Mouse (Mus musculus) heart, adult 8-10 months (tissue): ENCODE data around the gene Atg16l1. TPM values are rescaled to one million over a fixed set of nuclear protein-coding genes. Genes with fewer than 3 reads are reported as not detected.

Experiments used
- DNase-seq: peaks from one replicate; pipeline ENCODE4 v3.0.0; 2022; ENCODE audit warnings: low spot score
- total RNA-seq, 4 experiments: library from RNA; stranded (reverse); gene quantifications; 2 replicates each; pipeline ENCODE4 v1.2.4; 2022

The Atg16l1 gene
- 10 to 100 TPM; 24.6 to 29.5 (median 28.9) TPM for total RNA-seq

- peak; percentile 97 for DNase-seq
These were observed at the start of gene Atg16l1 for GRCm38 (mm10) chr1:87755641-87756470. Atg16l1 (plus strand) TSS chr1:87755870.

GRCm38 (mm10) chr1:87706361-87706760 is 49.3 kb upstream of the Atg16l1 start:
- DNase-seq: no peak

GRCm38 (mm10) chr1:87709020-87709419 is 46.6 kb upstream of the Atg16l1 start:
- no peak for DNase-seq

- DNase-seq: no peak
These were observed 45.9 kb upstream of the Atg16l1 start for GRCm38 (mm10) chr1:87709661-87710270.

- DNase-seq: no peak
These were observed 43.6 kb upstream of the Atg16l1 start for GRCm38 (mm10) chr1:87711938-87712613.

GRCm38 (mm10) chr1:87712614-87712971 is 43.1 kb upstream of the Atg16l1 start:
- no peak for DNase-seq

GRCm38 (mm10) chr1:87721382-87721781 is 34.3 kb upstream of the Atg16l1 start:
- DNase-seq: peak; percentile 16

GRCm38 (mm10) chr1:87722081-87722480 is 33.6 kb upstream of the Atg16l1 start:
- DNase-seq: no peak

- no peak for DNase-seq
These were observed 32.3 kb upstream of the Atg16l1 start for GRCm38 (mm10) chr1:87723351-87723750.

GRCm38 (mm10) chr1:87729070-87729469 is 26.6 kb upstream of the Atg16l1 start:
- no peak for DNase-seq

- DNase-seq: no peak
These were observed 25.8 kb upstream of the Atg16l1 start for GRCm38 (mm10) chr1:87729850-87730249.

GRCm38 (mm10) chr1:87730271-87730670 is 25.4 kb upstream of the Atg16l1 start:
- no peak for DNase-seq

GRCm38 (mm10) chr1:87733212-87733611 is 22.5 kb upstream of the Atg16l1 start:
- peak; percentile 9 for DNase-seq

GRCm38 (mm10) chr1:87734153-87734552 is 21.5 kb upstream of the Atg16l1 start:
- DNase-seq: no peak

- DNase-seq: no peak
These were observed 14.9 kb upstream of the Atg16l1 start for GRCm38 (mm10) chr1:87740584-87741290.

- no peak for DNase-seq
These were observed 6.2 kb upstream of the Atg16l1 start for GRCm38 (mm10) chr1:87749360-87749973.

GRCm38 (mm10) chr1:87763821-87764220 is 8.2 kb downstream of the Atg16l1 start:
- no peak for DNase-seq

- DNase-seq: no peak
These were observed 10.1 kb downstream of the Atg16l1 start for GRCm38 (mm10) chr1:87765741-87766140.

- no peak for DNase-seq
These were observed 10.6 kb downstream of the Atg16l1 start for GRCm38 (mm10) chr1:87766233-87766632.

- no peak for DNase-seq
These were observed 13.6 kb downstream of the Atg16l1 start for GRCm38 (mm10) chr1:87769263-87769662.

GRCm38 (mm10) chr1:87770486-87770885 is 14.8 kb downstream of the Atg16l1 start:
- no peak for DNase-seq
